Mouse (Mus musculus) hindbrain, embryonic 13.5 days (tissue): ENCODE results near the gene Smg5. TPM values are rescaled to one million over a fixed set of nuclear protein-coding genes. Genes with fewer than 3 reads are reported as not detected.
"Not testable (repeated sequence)": the region's sequence is repeated elsewhere in the genome, so short reads cannot be mapped to it uniquely, and the experiment has no call there.

Source experiments
- ATAC-seq: fragments of 200-750 bp; cut with Nextera tagmentation; 2 replicates; pipeline ENCODE4 v1.8.0; 2017; ENCODE audit warnings: moderate TSS enrichment; ENCODE audit not compliant: low FRiP score
- H3K27ac ChIP-seq: fragments of 300-500 bp; sonication (generic); 2 replicates; pipeline ENCODE4 v1.5.1; 2015; ENCODE audit warnings: inconsistent platforms, mild to moderate bottlenecking, moderate library complexity
- H3K27me3 ChIP-seq: fragments of 300-500 bp; sonication (generic); 2 replicates; pipeline ENCODE4 v1.6.1; 2015; ENCODE audit warnings: mild to moderate bottlenecking, inconsistent platforms
- H3K36me3 ChIP-seq: fragments of 300-500 bp; sonication (generic); 2 replicates; pipeline ENCODE4 v1.6.1; 2015; ENCODE audit warnings: mild to moderate bottlenecking, inconsistent platforms
- H3K4me1 ChIP-seq: fragments of 300-500 bp; sonication (generic); replicated peaks from 2 replicates; pipeline ENCODE4 v1.6.1; 2015; ENCODE audit warnings: inconsistent platforms
- H3K4me2 ChIP-seq: fragments of 300-500 bp; sonication (generic); 2 replicates; pipeline ENCODE4 v1.6.1; 2015; ENCODE audit warnings: inconsistent platforms, mild to moderate bottlenecking, moderate library complexity
- H3K4me3 ChIP-seq: fragments of 300-500 bp; sonication (generic); 2 replicates; pipeline ENCODE4 v1.5.1; 2015; ENCODE audit warnings: mild to moderate bottlenecking, inconsistent platforms
- H3K9ac ChIP-seq: fragments of 300-500 bp; sonication (generic); 2 replicates; pipeline ENCODE4 v1.6.1; 2015; ENCODE audit warnings: mild to moderate bottlenecking, inconsistent platforms
- H3K9me3 ChIP-seq: fragments of 300-500 bp; sonication (generic); 2 replicates; pipeline ENCODE4 v1.6.1; 2016; ENCODE audit warnings: inconsistent platforms
- WGBS: fragments of 180-500 bp; shearing (Covaris S2); methylation state at CpG from one replicate; pipeline ENCODE4 v1.1.7; 2015; 5-methylcytosine and 5-hydroxymethylcytosine counted together
- polyA plus RNA-seq: library from polyadenylated mRNA; unstranded; fragments of >200 nt; fragmentation: Nextera tagmentation; extraction: Ambion mirVana; gene quantifications from 2 replicates; pipeline ENCODE4 v1.2.1, GENCODE M21; 2015

Smg5 gene
- polyA plus RNA-seq, 1 experiment from 2014 or later = 66.2 TPM

DNA sequence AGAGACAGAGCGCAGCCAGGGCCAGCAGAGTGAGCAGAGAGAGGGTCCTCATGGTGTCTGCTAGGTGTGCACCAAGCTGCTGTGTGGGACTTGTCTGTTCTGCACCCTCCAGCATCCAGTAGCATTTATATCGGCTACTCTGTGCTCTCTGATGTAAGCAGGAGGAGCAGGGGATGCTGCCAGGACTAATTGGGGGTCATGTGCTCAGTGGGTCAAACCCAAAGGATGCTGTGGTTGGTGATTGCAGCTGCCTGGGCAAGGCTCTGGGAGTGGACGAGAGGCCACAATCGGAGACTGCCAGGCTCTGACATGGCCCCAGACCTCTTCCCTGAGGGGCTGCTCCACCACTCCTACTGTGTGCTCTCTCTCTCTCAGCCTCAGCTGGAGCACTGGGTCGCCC lies 42.5 kb downstream of the Smg5 start, which contains the start of gene Bglap2:
Gene Bglap2, minus strand, starts transcription at position 101 of the 400 bp plus-strand sequence.
- 83% methylated on average over 5 of the region's 5 CpGs for WGBS
- not testable (repeated sequence) for ATAC-seq, H3K9ac ChIP-seq

DNA sequence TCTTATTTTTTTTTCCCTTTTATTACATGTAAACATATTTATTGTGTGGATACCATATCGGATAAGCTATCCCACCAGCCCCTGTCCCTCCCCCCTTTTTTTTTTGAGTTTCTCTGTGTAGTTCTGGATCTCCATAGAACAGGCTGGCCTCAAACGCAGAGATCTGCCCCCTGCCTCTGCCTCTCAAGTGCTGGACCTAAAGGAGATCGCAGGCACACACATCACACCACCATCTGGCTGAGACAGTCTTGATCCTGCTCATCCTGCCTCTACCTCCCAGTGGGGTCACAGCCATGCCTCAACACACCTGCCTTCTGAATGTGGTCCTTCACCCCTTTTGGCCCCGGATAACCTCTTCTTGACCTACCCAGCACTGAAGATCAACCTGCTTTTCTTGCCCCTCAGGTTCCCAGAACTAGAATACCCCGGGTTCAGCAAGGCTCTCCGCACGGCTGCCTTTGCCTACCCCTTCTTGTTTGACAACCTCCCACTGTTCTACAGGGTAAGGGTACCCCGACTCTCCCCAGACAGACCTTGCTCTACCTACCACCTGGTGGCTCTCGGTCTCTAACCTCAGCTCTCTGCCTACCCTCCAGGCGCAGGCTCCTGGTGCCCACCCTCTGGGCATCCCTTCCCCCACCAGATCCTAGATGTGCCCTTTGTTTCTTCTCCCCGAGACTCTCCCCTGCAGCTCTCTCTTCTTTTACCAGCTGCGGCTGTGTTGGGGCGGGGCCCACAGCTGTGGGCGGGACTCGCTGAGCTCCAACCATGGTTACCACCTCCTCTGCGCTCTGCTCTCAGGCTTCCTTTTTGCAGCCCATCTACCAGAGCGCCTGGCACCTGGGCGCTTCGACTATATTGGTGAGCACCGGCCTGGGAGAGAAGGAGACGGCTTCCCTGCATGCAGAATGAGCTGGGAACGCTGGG lies 45.6 kb downstream of the Smg5 start:
- not testable (repeated sequence) for H3K9me3 ChIP-seq, H3K27me3 ChIP-seq, H3K36me3 ChIP-seq, H3K4me1 ChIP-seq
- peak overlapping the region; percentile 29 for H3K4me3 ChIP-seq
- peak overlapping the region; percentile 47 for H3K4me2 ChIP-seq
- H3K9ac ChIP-seq = peak overlapping the region; percentile 56; the same call in 1 of the 2 replicates
- WGBS = 7% methylated on average over 20 of the region's 22 CpGs
- H3K27ac ChIP-seq = peak overlapping the region; percentile 85
- peak; percentile 88 for ATAC-seq

More for the DNA sequence above, 42.5 kb downstream of the Smg5 start, which contains the start of gene Bglap2:
- H3K4me3 ChIP-seq, H3K27me3 ChIP-seq, H3K27ac ChIP-seq, H3K36me3 ChIP-seq, H3K9me3 ChIP-seq, H3K4me2 ChIP-seq: not testable (repeated sequence)
- H3K4me1 ChIP-seq = peaks cover 14% of the 10 kb centered on the region

DNA sequence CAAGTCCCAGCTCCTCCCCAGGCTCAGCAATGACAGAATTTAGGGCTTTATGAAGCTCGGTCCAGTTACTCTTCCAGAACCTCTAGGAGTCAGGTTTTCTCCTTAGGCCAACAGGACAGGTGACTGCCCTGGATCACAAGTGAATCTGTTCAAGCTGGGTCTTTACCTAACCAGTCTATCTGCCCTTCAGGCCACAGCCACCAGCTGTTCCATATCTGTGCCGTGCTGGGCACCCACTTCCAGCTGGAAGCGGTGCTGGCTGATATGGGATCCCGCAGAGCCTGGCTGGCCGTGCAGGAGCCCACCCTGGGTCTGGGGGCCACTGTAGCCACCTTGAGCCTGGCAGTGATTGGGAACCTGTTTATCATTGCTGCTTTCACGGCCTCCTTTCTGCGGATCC lies 46.3 kb downstream of the Smg5 start:
- not testable (repeated sequence) for H3K36me3 ChIP-seq, H3K4me2 ChIP-seq, H3K4me3 ChIP-seq, H3K27ac ChIP-seq, H3K4me1 ChIP-seq, H3K9ac ChIP-seq, H3K27me3 ChIP-seq, H3K9me3 ChIP-seq
- ATAC-seq = peak; percentile 40; the same call in 1 of the 2 replicates
- 50% methylated on average over 3 of the region's 7 CpGs for WGBS

DNA sequence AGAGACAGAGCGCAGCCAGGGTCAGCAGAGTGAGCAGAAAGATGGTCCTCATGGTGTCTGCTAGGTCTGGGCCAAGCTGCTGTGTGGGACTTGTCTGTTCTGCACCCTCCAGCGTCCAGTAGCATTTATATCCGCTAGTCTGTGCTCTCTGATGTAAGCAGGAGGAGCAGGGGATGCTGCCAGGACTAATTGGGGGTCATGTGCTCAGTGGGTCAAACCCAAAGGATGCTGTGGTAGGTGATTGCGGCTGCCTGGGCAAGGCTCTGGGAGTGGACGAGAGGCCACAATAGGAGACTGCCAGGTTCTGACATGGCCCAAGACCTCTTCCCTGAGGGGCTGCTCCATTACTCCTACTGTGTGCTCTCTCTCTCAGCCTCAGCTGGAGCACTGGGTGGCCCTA lies 48.3 kb downstream of the Smg5 start, which contains the start of gene Bglap:
Gene Bglap, minus strand, starts transcription at position 101 of the 400 bp plus-strand sequence.
- H3K4me2 ChIP-seq = no peak within 1 kb of the TSS
- no peaks in the 10 kb centered on the region for H3K9me3 ChIP-seq
- H3K9ac ChIP-seq = no peak within 1 kb of the TSS
- WGBS = 81% methylated on average over 5 of the region's 5 CpGs
- no peaks in the 10 kb centered on the region for H3K36me3 ChIP-seq
- H3K27me3 ChIP-seq = no peaks in the 10 kb centered on the region
- H3K4me1 ChIP-seq = peaks cover 7% of the 10 kb centered on the region; the same call in 1 of the 2 replicates
- H3K27ac ChIP-seq = no peak within 1 kb of the TSS
- no peak within 1 kb of the TSS for H3K4me3 ChIP-seq
- no peak for ATAC-seq

DNA sequence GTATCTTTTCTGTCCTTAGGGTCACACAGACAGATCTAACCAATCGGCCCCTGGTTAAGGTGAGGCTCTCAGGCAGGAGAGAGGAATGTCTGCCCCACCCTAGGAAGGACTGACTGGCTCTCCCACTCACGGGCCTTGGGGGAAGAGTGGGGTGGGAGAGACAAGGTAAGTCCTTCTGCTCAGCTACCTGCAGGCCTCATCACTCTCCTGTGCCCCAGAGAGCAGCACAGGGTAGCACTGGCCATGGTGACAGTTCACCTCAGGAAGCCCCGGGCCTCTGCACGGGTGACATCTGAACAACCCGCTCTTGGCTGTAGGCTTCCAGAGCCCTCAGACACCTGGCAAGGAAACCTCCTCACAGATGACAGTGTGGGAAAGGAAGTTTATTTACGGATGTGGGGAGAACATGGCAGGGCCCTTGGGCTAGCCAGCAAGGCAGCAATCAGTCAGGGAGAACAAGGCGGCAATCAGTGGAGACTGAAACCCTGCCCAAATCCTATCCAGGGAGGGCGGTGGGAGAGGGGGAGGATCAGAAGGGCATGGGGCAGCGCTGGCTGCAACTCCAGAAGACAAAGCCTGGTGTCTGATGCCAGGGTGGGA lies 57.8 kb downstream of the Smg5 start:
- no peak overlapping the region for H3K4me3 ChIP-seq
- no peaks in the 10 kb centered on the region for H3K9me3 ChIP-seq
- H3K27ac ChIP-seq = no peak overlapping the region
- no peaks in the 10 kb centered on the region for H3K27me3 ChIP-seq
- no peak for ATAC-seq
- no peaks in the 10 kb centered on the region for H3K4me1 ChIP-seq
- no peak overlapping the region for H3K4me2 ChIP-seq
- no peak overlapping the region for H3K9ac ChIP-seq
- WGBS = 90% methylated on average over 9 of the region's 9 CpGs
- peaks cover 6% of the 10 kb centered on the region for H3K36me3 ChIP-seq

DNA sequence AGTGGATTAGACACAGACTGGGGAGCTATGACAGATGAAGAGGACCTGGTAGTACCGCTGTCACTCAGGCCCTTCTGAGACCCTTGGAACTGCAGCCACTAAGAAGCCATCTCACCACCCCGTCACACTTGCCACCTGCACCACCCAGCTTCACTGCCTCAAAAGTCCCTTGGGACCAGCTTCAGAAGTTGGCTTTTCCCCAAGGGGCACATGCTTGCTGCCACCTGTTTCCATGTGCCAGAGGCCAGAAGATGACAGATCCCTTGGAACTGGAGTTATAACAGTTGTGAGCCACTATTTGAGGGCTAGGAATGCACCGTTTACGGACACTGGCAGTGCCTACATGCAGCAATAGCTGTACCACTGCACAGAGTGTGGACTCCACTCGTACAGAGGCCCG lies 59.2 kb downstream of the Smg5 start:
- Histone ChIP-seq H3K36me3 (peaks cover 10% of the 10 kb centered on the region), H3K4me3 (no peak overlapping the region), H3K27me3 (no peaks in the 10 kb centered on the region), H3K9ac (no peak overlapping the region), H3K4me1 (no peaks in the 10 kb centered on the region), H3K27ac (no peak overlapping the region), H3K9me3 (no peaks in the 10 kb centered on the region), H3K4me2 (no peak overlapping the region)
- no peak for ATAC-seq
- WGBS = 97% methylated on average over 6 of the region's 6 CpGs

DNA sequence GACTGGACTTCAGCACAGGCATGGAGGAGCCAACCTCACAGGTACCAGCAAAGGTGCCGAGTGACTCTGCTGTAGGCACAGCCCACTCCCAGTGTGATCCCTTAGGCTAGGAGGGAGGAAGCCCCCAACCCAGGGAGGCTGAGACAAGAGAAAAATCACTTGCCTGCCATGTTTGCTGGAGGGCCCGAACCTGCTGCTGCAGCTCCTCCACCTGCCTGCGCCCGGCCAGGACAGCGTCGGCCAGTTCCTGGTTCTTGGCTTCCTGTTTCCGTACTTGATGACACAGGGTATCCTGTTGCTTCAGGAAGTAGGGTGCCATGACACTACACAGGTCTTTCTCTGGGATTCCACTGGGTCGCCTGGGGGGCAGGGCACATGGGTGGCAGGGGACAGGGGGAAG lies 59.7 kb downstream of the Smg5 start:
- H3K27me3 ChIP-seq = no peaks in the 10 kb centered on the region
- H3K4me2 ChIP-seq = no peak overlapping the region
- H3K27ac ChIP-seq = no peak overlapping the region
- no peak overlapping the region for H3K9ac ChIP-seq
- H3K4me3 ChIP-seq = no peak overlapping the region
- peaks cover 10% of the 10 kb centered on the region for H3K36me3 ChIP-seq
- ATAC-seq = no peak
- no peaks in the 10 kb centered on the region for H3K9me3 ChIP-seq
- no peaks in the 10 kb centered on the region for H3K4me1 ChIP-seq
- WGBS = 96% methylated on average over 8 of the region's 8 CpGs

DNA sequence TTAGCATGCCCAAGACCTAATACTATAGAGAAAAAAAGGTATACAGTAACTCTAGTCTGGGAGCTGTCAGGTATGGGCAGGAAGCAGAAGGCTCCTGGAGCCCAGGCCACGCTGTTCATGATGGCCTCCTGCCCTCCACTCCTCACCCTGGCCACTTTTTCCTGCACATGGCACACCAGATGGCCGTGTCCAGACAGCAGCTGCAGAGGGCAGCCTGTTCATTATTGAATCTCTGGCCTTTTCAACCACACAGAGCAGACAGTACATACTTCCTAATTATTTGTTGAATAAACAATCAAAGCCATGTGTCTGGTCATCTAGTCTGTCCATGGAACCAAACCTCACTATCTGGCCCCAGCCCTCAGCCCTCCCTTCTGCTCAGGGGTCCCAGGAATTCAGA lies 62.6 kb downstream of the Smg5 start:
- Histone ChIP-seq H3K4me3 (no peak overlapping the region), H3K27me3 (no peaks in the 10 kb centered on the region), H3K9me3 (no peaks in the 10 kb centered on the region), H3K4me1 (no peaks in the 10 kb centered on the region), H3K9ac (no peak overlapping the region), H3K36me3 (peaks cover 10% of the 10 kb centered on the region), H3K4me2 (no peak overlapping the region), H3K27ac (no peak overlapping the region)
- 53% methylated on average over 2 of the region's 2 CpGs for WGBS
- ATAC-seq = no peak

DNA sequence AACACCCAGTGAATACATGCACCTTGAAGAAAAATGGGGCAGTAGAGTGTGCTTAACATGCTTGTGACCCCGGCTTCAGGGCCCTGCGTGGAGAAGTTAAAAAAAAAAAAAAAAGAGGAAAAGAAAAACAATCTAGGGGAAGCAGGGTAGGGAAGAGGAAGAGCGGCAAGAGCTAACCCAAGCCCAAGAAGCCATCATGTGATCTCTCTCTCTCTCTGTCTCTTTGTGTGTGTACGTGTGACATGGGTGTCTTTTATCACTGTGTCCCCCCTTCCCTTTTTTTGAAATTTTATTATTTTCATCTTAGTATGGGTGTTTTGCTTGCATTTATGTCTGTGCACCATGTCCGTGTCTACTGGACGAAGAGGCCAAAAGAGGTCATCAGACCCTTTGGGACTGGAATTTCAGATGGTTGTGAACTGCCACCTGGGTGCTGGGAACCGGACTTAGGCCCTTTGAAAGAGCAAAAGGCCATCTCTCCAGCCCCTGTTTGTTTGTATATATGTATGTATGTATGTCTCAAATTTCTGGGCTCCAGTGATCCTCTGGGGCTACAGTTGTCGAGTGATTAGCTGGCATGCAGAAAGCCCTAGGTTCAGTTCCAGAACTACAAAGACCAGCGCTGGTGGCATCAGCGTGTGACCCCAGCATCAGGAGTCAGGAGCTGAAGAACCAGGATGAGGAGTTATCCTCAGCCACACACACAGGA lies 67.6 kb downstream of the Smg5 start:
- ATAC-seq = no peak
- 95% methylated on average over 10 of the region's 10 CpGs for WGBS
- peaks cover 5% of the 10 kb centered on the region for H3K4me1 ChIP-seq
- H3K4me2 ChIP-seq = no peak overlapping the region
- no peak overlapping the region for H3K4me3 ChIP-seq
- no peak overlapping the region for H3K27ac ChIP-seq
- H3K27me3 ChIP-seq = no peaks in the 10 kb centered on the region
- peaks cover 4% of the 10 kb centered on the region; the same call in 1 of the 2 replicates for H3K36me3 ChIP-seq
- no peaks in the 10 kb centered on the region for H3K9me3 ChIP-seq
- no peak overlapping the region for H3K9ac ChIP-seq

DNA sequence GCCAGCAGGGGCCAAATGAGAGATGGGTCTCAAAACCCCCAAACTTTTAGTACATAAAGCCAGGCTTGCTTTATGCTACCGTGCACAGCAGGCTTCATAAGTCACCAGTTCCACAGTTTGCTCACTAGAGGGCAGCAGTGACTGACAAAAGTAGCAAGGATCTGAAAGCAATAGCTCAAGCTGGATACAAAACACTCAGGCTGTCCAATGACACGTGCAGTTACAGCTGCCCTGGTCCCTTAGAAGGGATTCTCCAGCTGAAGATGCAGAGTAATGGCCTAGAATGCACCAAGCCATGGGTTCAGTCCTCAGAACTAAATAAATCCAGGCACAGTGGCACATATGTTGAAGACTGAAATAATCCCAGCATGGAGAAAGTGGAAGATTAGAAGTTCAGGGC lies 71.0 kb downstream of the Smg5 start:
- 0% methylated on average over 2 of the region's 2 CpGs for WGBS
- peaks cover 12% of the 10 kb centered on the region for H3K36me3 ChIP-seq
- H3K4me2 ChIP-seq = no peak overlapping the region
- no peak overlapping the region for H3K4me3 ChIP-seq
- H3K27ac ChIP-seq = no peak overlapping the region
- ATAC-seq = 0 out of 2 replicates have a peak, but pooled peaks have one; percentile 21
- H3K4me1 ChIP-seq = peaks cover 27% of the 10 kb centered on the region
- H3K27me3 ChIP-seq = no peaks in the 10 kb centered on the region
- no peaks in the 10 kb centered on the region for H3K9me3 ChIP-seq
- 0 out of 2 replicates have a peak overlapping the region, but pooled peaks have one; percentile 83 for H3K9ac ChIP-seq

DNA sequence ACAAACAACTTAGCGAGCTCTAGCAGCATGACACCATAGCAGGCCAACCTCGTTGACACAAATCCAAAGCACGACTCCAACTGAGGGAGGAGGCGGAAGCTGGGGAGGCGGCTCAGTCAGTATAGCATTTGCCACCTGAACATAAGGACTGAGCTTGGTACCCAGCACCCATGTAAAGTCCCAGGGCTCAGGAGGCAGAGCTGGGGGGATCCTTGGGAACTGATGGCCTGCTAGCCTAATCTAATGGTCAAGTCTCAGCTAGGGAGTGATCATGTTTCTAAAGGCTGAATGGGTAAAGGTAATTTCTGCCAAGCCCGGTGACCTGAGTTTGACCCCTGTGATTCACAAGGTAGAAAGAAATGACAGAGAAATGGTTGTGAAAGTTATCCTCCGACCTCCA lies 71.5 kb downstream of the Smg5 start:
- WGBS = 61% methylated on average over 7 of the region's 7 CpGs
- peaks cover 27% of the 10 kb centered on the region for H3K4me1 ChIP-seq
- H3K4me3 ChIP-seq = no peak overlapping the region
- H3K27ac ChIP-seq = no peak overlapping the region
- ATAC-seq = no peak
- no peaks in the 10 kb centered on the region for H3K9me3 ChIP-seq
- H3K27me3 ChIP-seq = no peaks in the 10 kb centered on the region
- 0 out of 2 replicates have a peak overlapping the region, but pooled peaks have one; percentile 83 for H3K9ac ChIP-seq
- peaks cover 16% of the 10 kb centered on the region for H3K36me3 ChIP-seq
- no peak overlapping the region for H3K4me2 ChIP-seq

DNA sequence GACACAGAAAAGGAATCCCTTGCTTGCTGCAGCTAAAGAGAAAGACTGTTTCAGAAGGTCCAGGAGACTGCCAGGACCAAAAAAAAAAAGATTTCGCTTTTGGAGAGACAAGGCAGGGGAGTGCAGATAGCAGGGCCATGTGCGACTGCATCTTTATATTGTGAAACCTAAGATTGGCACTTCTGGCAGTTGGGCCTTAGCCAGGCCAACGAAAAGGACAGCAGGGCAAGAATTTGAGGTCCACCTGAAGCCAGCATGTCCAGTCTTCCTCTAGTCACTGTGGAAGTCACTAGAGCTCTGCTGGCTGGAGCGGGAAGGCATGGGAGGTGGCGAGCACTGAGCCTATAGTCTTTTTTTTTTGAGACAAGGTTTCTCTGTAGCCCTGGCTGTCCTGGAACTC lies 72.9 kb downstream of the Smg5 start:
- ATAC-seq = no peak
- 67% methylated on average over 5 of the region's 5 CpGs for WGBS
- H3K4me2 ChIP-seq = peak overlapping the region; percentile 76
- H3K4me1 ChIP-seq = peaks cover 27% of the 10 kb centered on the region
- peak overlapping the region; percentile 61 for H3K4me3 ChIP-seq
- H3K9ac ChIP-seq = peak overlapping the region; percentile 83
- no peaks in the 10 kb centered on the region for H3K27me3 ChIP-seq
- no peak overlapping the region for H3K27ac ChIP-seq
- H3K36me3 ChIP-seq = peaks cover 30% of the 10 kb centered on the region
- H3K9me3 ChIP-seq = no peaks in the 10 kb centered on the region
